Mouse (Mus musculus) stomach, embryonic 14.5 days (tissue): ENCODE data around the gene Hmga2. TPM values are rescaled to one million over a fixed set of nuclear protein-coding genes. Genes with fewer than 3 reads are reported as not detected.
"Not testable (repeated sequence)": the region's sequence is repeated elsewhere in the genome, so short reads cannot be mapped to it uniquely, and the experiment has no call there.

Source experiments
- ATAC-seq: fragments of 200-750 bp; cut with Nextera tagmentation; 2 replicates; pipeline ENCODE4 v1.8.0; 2017; ENCODE audit warnings: low read depth, moderate TSS enrichment; ENCODE audit not compliant: insufficient number of reproducible peaks, insufficient read depth, low FRiP score
- H3K27ac ChIP-seq: fragments of 300-500 bp; sonication (generic); 2 replicates; pipeline ENCODE4 v1.5.1; 2014; ENCODE audit warnings: mild to moderate bottlenecking, low read length, moderate library complexity, mixed read lengths
- H3K27me3 ChIP-seq: fragments of 300-500 bp; sonication (generic); 2 replicates; pipeline ENCODE4 v1.6.1; 2014; ENCODE audit warnings: low read length, control low read depth, mixed read lengths; ENCODE audit not compliant: control insufficient read depth, insufficient read depth
- H3K36me3 ChIP-seq: fragments of 300-500 bp; sonication (generic); 2 replicates; pipeline ENCODE4 v1.6.1; 2014; ENCODE audit warnings: mild to moderate bottlenecking, control low read depth, low read length, moderate library complexity, mixed read lengths; ENCODE audit not compliant: control insufficient read depth, insufficient read depth
- H3K4me1 ChIP-seq: fragments of 300-500 bp; sonication (generic); 2 replicates; pipeline ENCODE4 v1.6.1; 2014; ENCODE audit warnings: low read length, control low read depth, mixed read lengths; ENCODE audit not compliant: control insufficient read depth, insufficient read depth
- H3K4me2 ChIP-seq: fragments of 300-500 bp; sonication (generic); replicated peaks from 2 replicates; pipeline ENCODE4 v1.6.1; 2014; ENCODE audit warnings: low read depth, low read length, control low read depth
- H3K4me3 ChIP-seq: fragments of 300-500 bp; sonication (generic); 2 replicates; pipeline ENCODE4 v1.5.1; 2014; ENCODE audit warnings: low read depth, low read length, control low read depth
- H3K9ac ChIP-seq: fragments of 300-500 bp; sonication (generic); replicated peaks from 2 replicates; pipeline ENCODE4 v1.6.1; 2014; ENCODE audit warnings: low read depth, mild to moderate bottlenecking, control low read depth, low read length, moderate library complexity, mixed read lengths
- H3K9me3 ChIP-seq: fragments of 300-500 bp; sonication (generic); 2 replicates; pipeline ENCODE4 v1.6.1; 2016; ENCODE audit warnings: low read depth, low read length, control low read depth; ENCODE audit not compliant: control insufficient read depth
- WGBS: fragments of 180-500 bp; shearing (Covaris S2); extraction: QIAGEN DNeasy Blood & Tissue Kit; methylation state at CpG from one replicate; pipeline ENCODE4 v1.1.7; 2014; 5-methylcytosine and 5-hydroxymethylcytosine counted together
- microRNA counts: library from miRNA; unstranded; fragments of <30 nt; microRNA quantifications from one replicate; lab custom pipeline; 2016
- microRNA-seq: library from miRNA; unstranded; fragments of <30 nt; microRNA quantifications from one replicate; pipeline ENCODE4, GENCODE M21; 2016
- polyA plus RNA-seq: library from polyadenylated mRNA; unstranded; fragments of >200 nt; fragmentation: Nextera tagmentation; extraction: Ambion mirVana; gene quantifications from 2 replicates; pipeline ENCODE4 v1.2.1, GENCODE M21; 2014

Gene Hmga2
- polyA plus RNA-seq, 1 experiment from 2014 or later, result 57.8 TPM

- Histone ChIP-seq H3K27ac (no peak overlapping the region), H3K9me3 (no peaks in the 10 kb centered on the region), H3K4me3 (no peak overlapping the region), H3K4me1 (no peaks in the 10 kb centered on the region), H3K9ac (no peak overlapping the region), H3K4me2 (no peak overlapping the region), H3K36me3 (no peaks in the 10 kb centered on the region), H3K27me3 (no peaks in the 10 kb centered on the region)
- WGBS, result 61% methylated on average over 5 of the region's 5 CpGs
- ATAC-seq, result no peak
Measured at GRCm38 (mm10) chr10:120338841-120339240, 137.4 kb downstream of the Hmga2 start.

- H3K4me1 ChIP-seq, ATAC-seq, H3K4me3 ChIP-seq, H3K27ac ChIP-seq, H3K9ac ChIP-seq, H3K36me3 ChIP-seq, H3K27me3 ChIP-seq, H3K4me2 ChIP-seq, H3K9me3 ChIP-seq: not testable (repeated sequence)
- 91% methylated on average over 1 of the region's 1 CpGs for WGBS
Measured at GRCm38 (mm10) chr10:120338431-120338830, 137.8 kb downstream of the Hmga2 start.

- no peaks in the 10 kb centered on the region for H3K36me3 ChIP-seq
- ATAC-seq, result no peak
- H3K9ac ChIP-seq, result no peak overlapping the region
- no peaks in the 10 kb centered on the region for H3K4me1 ChIP-seq
- no peak overlapping the region for H3K4me2 ChIP-seq
- H3K27ac ChIP-seq, result no peak overlapping the region
- no peaks in the 10 kb centered on the region for H3K27me3 ChIP-seq
- 90% methylated on average over 14 of the region's 14 CpGs for WGBS
- H3K4me3 ChIP-seq, result no peak overlapping the region
- H3K9me3 ChIP-seq, result no peaks in the 10 kb centered on the region
Measured at GRCm38 (mm10) chr10:120327946-120328345, 148.3 kb downstream of the Hmga2 start.

DNA sequence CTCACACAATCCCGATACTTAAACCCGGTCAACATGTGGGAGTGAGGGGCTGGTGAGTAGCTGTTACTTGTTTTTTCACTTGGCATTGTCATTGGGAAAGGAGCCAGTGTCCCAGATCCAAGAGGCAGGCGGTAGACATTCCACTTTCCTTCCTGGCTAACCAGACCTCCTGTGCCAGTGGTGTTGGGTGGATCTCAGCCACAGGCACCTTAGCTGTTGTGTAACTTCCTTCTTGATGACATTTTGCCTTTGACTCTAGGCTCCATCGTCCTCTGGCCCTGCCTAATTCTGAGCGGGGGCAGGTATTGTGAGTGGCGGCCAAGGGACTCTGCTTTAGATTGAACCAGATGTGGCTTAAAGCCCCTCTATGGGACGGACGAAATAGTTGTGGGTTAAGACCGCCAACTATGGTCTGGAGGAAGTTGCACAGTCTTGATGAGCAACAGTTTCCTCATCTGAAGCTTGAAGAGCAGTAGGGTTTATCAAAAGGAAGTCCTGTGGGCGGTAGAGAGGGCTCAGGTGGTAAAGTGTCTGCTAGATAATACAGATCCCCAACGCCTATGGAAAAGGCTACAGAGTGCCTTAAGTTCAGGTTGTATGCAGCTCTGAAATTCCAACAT is 152.6 kb downstream of the Hmga2 start:
- H3K4me1 ChIP-seq, result no peaks in the 10 kb centered on the region
- H3K27me3 ChIP-seq, result no peaks in the 10 kb centered on the region
- peaks cover 4% of the 10 kb centered on the region; the same call in 1 of the 2 replicates for H3K9me3 ChIP-seq
- H3K4me2 ChIP-seq, result no peak overlapping the region
- H3K9ac ChIP-seq, result no peak overlapping the region
- no peak overlapping the region for H3K27ac ChIP-seq
- WGBS, result 86% methylated on average over 11 of the region's 11 CpGs
- no peak for ATAC-seq
- H3K36me3 ChIP-seq, result no peaks in the 10 kb centered on the region
- no peak overlapping the region for H3K4me3 ChIP-seq

DNA sequence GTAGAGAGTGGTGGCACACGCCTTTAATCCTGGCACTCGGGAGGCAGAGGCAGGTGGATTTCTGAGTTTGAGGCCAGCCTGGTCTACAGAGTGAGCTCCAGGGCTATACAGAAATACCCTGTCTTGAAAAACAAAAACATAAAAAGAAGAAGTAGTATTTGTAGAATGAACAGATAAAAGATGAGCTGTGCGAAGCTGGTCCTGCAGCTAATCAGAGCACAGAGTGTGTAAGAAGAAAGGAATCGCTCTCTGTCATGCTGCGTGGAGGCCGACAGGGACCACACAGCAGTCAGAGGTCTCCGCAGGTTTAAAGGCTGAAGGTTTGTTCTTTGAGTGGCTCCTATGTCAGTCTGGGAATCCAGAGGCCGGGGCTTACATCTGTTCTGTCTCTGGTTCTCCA is 153.5 kb downstream of the Hmga2 start:
- Histone ChIP-seq H3K4me1 (no peaks in the 10 kb centered on the region), H3K9ac (no peak overlapping the region), H3K27me3 (no peaks in the 10 kb centered on the region), H3K27ac (no peak overlapping the region), H3K9me3 (peaks cover 4% of the 10 kb centered on the region; the same call in 1 of the 2 replicates), H3K36me3 (no peaks in the 10 kb centered on the region), H3K4me3 (no peak overlapping the region), H3K4me2 (no peak overlapping the region)
- no peak for ATAC-seq
- WGBS, result 84% methylated on average over 8 of the region's 8 CpGs

DNA sequence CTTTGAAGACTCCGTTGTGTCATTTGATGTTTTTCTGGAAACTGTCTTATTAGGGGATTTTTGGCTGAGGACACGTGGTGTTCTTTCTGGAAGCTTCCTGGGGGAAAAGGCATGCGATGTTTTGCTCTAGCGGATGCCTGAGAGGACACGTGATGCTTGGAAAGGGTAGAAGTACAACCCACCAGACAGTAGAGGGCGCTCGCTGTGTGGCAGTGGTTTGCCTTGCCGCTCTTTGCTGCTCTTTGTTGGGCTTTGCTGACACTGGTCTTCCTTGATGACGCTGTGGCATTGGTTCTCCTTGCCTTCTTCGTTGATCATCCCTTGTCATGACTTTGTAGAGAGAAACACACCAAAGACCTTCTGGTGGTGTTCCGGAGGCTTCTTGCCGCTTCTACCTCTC is 156.7 kb downstream of the Hmga2 start:
- WGBS, result 91% methylated on average over 12 of the region's 12 CpGs
- no peak for ATAC-seq

More for the DNA sequence above, 156.7 kb downstream of the Hmga2 start:
- Histone ChIP-seq H3K36me3 (no peaks in the 10 kb centered on the region), H3K4me3 (no peak overlapping the region), H3K4me1 (no peaks in the 10 kb centered on the region), H3K4me2 (no peak overlapping the region), H3K27ac (no peak overlapping the region), H3K9me3 (peaks cover 4% of the 10 kb centered on the region; the same call in 1 of the 2 replicates), H3K27me3 (no peaks in the 10 kb centered on the region), H3K9ac (no peak overlapping the region)

MicroRNAs encoded within 50 kb of the gene (microRNA counts, 519-probe panel; counts per million panel counts)
- not detected for microRNA mmu-miR-763 (lab: Ali Mortazavi, UCI)

Small RNAs within 50 kb of the gene (microRNA-seq; reads per million reads assigned to microRNA genes)
- gene Mir763, result 0.78 reads per million

Other genes starting within 250 kb of the Hmga2 start
- 59.2 and 66.1 TPM in 2 replicates for gene Llph, start 249.4 kb downstream of the Hmga2 start, polyA plus RNA-seq